Mouse (Mus musculus): ENCODE results near the gene C330007P06Rik. TPM values are rescaled to one million over a fixed set of nuclear protein-coding genes. Genes with fewer than 3 reads are reported as not detected.

C330007P06Rik gene
- polyA plus RNA-seq, 1 experiment from 2014 or later, result 26.5 TPM

DNA sequence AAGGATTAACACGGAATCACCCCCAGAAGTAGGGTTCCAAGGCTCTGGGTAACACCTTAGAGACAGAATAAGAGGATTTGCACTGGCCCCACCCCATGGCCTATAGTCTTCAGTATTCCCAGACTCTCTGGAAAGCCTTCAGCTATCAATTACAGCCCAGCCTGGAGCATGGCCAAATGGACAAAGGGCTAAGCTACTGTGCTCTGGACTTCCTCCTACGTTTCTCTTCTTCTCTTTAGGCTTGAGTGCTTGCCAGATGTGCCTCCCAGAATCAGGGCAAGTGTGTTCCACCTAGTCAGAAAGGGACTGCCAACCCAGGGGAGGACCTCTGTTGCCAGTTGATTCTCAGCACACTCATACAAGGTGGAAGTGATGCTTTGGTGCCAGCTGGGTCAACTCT is 48.9 kb downstream of the C330007P06Rik start:
- Histone ChIP-seq H3K9me3 (no peaks in the 10 kb centered on the region), H3K4me3 (no peak overlapping the region), H3K36me3 (no peaks in the 10 kb centered on the region), H3K4me1 (no peaks in the 10 kb centered on the region), H3K27ac (no peak overlapping the region), H3K27me3 (ENCODE audit: insufficient read depth, poor library complexity, severe bottlenecking) (no peaks in the 10 kb centered on the region)
- DNase-seq (ENCODE audit: low spot score), result no peak
- WGBS, result 55% methylated on average over 2 of the region's 2 CpGs

DNA sequence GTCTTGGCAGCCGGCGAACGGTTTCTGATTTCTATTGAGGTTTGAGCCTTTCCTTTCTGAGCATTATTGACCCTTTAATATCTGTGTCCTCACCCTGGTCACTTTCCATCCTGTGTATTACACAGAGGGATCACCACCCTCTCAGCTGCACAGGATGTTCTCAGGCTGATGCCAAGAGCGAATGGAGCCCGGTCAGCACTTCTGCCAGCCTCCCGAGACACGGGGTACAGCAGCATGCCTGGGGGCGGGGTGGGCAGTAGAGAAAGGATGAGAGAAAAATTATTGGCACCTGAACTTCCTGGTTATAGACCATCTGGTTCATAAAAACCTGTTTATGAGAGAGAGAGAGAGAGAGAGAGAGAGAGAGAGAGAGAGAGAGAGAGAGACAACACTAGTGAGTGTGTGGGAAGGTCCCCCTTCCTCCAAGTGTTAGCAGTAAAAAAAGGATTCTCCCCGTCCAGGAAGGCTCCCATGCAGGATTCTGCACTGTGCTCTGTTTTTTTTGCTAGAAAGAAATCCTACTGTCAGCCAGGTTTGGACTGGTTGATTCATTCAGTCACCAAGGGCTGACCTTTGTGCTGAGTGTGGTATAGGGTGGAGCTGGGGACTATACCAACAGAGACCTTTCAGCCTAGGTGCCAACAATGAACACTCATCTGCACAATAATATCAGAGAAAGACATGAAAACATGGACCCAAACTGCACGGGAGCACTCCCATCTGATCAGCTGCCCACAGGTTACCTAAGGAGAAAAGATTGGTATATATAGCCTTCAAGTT is 49.8 kb downstream of the C330007P06Rik start:
- 85% methylated on average over 10 of the region's 10 CpGs for WGBS
- H3K27me3 ChIP-seq (ENCODE audit: insufficient read depth, poor library complexity, severe bottlenecking), result no peaks in the 10 kb centered on the region
- no peaks in the 10 kb centered on the region for H3K36me3 ChIP-seq
- H3K4me3 ChIP-seq, result no peak overlapping the region
- DNase-seq (ENCODE audit: low spot score), result no peak
- no peaks in the 10 kb centered on the region for H3K4me1 ChIP-seq
- H3K27ac ChIP-seq, result no peak overlapping the region
- no peaks in the 10 kb centered on the region for H3K9me3 ChIP-seq

DNA sequence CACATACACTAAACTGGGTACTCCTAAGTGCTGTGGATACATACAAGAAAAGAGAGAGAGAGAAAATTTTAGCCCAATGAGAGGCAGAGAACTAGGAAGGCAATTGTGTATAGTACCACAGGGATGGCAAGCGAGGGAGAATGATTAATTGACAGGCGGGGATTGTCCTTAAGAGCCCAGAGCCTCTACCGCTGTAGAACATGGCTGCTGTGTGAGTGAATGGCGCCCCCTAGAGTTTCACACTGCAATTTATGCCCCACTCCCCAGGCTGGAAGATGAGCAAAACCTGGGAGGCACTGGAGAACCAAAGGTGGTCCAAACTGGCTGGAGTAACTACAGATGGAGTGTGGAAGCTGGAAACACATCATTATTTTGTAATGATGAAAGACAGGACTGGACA is 53.7 kb downstream of the C330007P06Rik start:
- no peaks in the 10 kb centered on the region for H3K9me3 ChIP-seq
- 17% methylated on average over 4 of the region's 4 CpGs for WGBS
- no peak for DNase-seq (ENCODE audit: low spot score)
- H3K27me3 ChIP-seq (ENCODE audit: insufficient read depth, poor library complexity, severe bottlenecking), result no peaks in the 10 kb centered on the region
- H3K4me3 ChIP-seq, result no peak overlapping the region
- no peaks in the 10 kb centered on the region for H3K36me3 ChIP-seq
- no peaks in the 10 kb centered on the region for H3K4me1 ChIP-seq
- no peak overlapping the region for H3K27ac ChIP-seq

DNA sequence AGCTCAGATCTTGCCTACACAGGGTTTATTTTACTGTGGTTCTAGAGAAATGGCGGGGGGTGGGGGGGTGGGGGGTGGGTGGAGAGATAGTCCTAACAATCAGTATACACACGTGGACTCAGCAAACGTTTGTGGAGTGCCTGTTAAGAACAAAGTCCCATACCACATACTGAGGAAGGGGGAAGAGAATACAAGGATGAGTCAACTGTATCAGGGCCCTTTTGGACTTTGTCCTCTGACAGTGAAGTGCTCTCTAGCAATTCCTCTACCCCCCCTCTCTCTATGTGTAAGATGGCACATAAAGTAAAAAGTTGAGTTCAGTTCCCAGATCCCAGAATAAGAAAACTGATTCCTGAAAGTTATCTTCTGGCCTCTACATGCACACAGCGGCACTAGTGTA is 54.3 kb downstream of the C330007P06Rik start:
- no peak for DNase-seq (ENCODE audit: low spot score)
- Histone ChIP-seq H3K36me3 (no peaks in the 10 kb centered on the region), H3K4me3 (no peak overlapping the region), H3K9me3 (no peaks in the 10 kb centered on the region), H3K27ac (no peak overlapping the region), H3K27me3 (ENCODE audit: insufficient read depth, poor library complexity, severe bottlenecking) (no peaks in the 10 kb centered on the region), H3K4me1 (no peaks in the 10 kb centered on the region)
- WGBS, result 62% methylated on average over 4 of the region's 4 CpGs

DNA sequence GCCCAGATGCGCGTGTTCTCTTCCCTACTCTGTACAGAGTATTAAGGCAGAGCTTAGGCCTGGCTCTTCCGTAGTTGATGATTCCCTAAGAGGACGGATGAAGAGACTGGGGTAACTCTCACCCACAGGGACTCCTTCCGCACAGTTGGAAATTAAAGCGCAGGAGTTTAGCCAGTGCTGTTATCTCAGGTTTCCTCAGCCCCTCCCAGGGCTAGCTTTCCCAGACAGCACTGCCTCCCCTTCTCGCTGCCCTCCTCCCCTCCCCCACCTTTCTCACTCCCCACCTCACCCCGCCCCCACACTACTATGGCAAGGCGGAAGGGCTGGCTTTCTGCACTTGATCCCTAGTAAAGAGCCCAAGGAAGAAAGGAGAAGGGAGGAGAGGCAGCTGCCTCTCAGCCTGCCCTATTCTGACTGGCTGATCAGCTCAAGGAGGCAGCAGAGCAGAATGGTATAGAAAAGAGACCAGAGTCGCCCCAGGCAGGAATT is 56.9 kb downstream of the C330007P06Rik start:
- DNase-seq (ENCODE audit: low spot score), result peak; percentile 78
- H3K27ac ChIP-seq, result peak overlapping the region; percentile 84

DNA sequence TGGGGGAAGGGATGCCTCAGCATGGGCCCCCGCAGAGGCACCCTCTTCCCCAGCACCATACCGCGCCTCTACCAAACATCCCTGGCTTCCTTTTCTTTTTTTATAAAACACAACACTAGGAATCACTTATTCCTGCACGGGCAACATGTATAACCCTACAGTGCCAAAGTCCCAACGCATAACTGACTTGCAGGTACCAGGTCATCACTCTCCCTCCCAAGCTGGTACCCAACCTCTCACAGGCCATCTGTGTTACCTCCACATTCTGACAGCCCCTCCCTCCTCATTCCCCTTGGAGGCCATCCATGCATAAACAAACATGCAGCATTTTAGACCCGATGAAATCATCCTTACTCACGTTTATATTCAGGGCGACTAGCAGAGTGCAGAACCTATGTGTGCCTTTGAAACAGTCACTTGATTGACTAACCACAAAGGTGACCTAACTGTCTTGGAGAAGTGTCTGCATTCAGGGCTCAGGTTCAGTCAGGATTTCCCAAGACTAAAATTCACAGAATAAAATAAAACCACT is 57.5 kb downstream of the C330007P06Rik start:
- no peaks in the 10 kb centered on the region for H3K9me3 ChIP-seq
- no peaks in the 10 kb centered on the region for H3K36me3 ChIP-seq
- no peaks in the 10 kb centered on the region for H3K27me3 ChIP-seq (ENCODE audit: insufficient read depth, poor library complexity, severe bottlenecking)
- 26% methylated on average over 8 of the region's 8 CpGs for WGBS
- H3K27ac ChIP-seq, result peak overlapping the region; percentile 84; the same call in 1 of the 2 replicates
- peak overlapping the region; percentile 43; the same call in 1 of the 2 replicates for H3K4me3 ChIP-seq
- DNase-seq (ENCODE audit: low spot score), result no peak
- no peaks in the 10 kb centered on the region for H3K4me1 ChIP-seq

More for the DNA sequence above, 56.9 kb downstream of the C330007P06Rik start:
- Histone ChIP-seq H3K27me3 (ENCODE audit: insufficient read depth, poor library complexity, severe bottlenecking) (no peaks in the 10 kb centered on the region), H3K4me3 (peak overlapping the region; percentile 43), H3K9me3 (no peaks in the 10 kb centered on the region), H3K4me1 (no peaks in the 10 kb centered on the region), H3K36me3 (no peaks in the 10 kb centered on the region)
- WGBS, result 8% methylated on average over 10 of the region's 10 CpGs

DNA sequence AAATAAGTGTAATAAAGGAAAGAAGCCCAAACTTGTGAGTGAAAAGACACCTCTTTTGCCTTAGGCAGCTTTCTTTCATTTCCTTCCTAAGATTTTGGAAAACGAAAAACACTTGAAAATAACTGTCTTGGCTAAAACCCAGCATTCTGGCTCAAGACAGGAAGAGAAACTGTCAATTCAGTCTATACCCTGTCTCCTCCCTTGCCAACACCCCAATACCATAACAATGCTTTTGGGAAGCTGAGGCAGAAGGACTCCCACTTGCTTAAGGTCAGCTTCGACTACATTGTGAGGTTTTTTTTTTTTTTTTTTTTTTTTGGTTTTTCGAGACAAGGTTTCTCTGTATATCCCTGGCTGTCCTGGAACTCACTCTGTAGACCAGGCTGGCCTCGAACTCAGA is 58.5 kb downstream of the C330007P06Rik start:
- no peak for DNase-seq (ENCODE audit: low spot score)
- WGBS, result 74% methylated on average over 4 of the region's 4 CpGs
- no peaks in the 10 kb centered on the region for H3K27me3 ChIP-seq (ENCODE audit: insufficient read depth, poor library complexity, severe bottlenecking)
- H3K27ac ChIP-seq, result no peak overlapping the region
- H3K4me1 ChIP-seq, result no peaks in the 10 kb centered on the region
- H3K4me3 ChIP-seq, result no peak overlapping the region
- no peaks in the 10 kb centered on the region for H3K9me3 ChIP-seq
- no peaks in the 10 kb centered on the region for H3K36me3 ChIP-seq

DNA sequence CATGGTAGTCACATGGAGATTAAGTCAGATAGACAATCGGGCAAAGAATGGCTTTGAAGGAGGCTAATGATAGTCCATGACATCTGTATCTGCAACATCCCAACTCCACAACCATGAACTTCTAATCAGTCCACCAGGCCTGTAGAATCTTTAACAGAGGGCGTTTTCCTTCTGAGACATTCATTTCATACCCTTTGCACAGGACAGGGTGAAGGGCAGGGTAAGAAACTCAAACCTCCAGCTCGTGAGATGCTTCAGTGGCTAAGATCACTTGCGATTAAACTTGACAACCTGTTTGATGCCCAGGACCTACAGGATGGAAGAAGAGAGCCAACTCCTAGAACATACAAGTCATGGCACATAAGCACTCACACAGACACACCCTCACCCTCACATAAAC is 58.9 kb downstream of the C330007P06Rik start:
- Histone ChIP-seq H3K36me3 (no peaks in the 10 kb centered on the region), H3K4me1 (no peaks in the 10 kb centered on the region), H3K27me3 (ENCODE audit: insufficient read depth, poor library complexity, severe bottlenecking) (no peaks in the 10 kb centered on the region), H3K9me3 (no peaks in the 10 kb centered on the region), H3K27ac (no peak overlapping the region), H3K4me3 (no peak overlapping the region)
- no peak for DNase-seq (ENCODE audit: low spot score)
- 74% methylated on average over 4 of the region's 4 CpGs for WGBS

DNA sequence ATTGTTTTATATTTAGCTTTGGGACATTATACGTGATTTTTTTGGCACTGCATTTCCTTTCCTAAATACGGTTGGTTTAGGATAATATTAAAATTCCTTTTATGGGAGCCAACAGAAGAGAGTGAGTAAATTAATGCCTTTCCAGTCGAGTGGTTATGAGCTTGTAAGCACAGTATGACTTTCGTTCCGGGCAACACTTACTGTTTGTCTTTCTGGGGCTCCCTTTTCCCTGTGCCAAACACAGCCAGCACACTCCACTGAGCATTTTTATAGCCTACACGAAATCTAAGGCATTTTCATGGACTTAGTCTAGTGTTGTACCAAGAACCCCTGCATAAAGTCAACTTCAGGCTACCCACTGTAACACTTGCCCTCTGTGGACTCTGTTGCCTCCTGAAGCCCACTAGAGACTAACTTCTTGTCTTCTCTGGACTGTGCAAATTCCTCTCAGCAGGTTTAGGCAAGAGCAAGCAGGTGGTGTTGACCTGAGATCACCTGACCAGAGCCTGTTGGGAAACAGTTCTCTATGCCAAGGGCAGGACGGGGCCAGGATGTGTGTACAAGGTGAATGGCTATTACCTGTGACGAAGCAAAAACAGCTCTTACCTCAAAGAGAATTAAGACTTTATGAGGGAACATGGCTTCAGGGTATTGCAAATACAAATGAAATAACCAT is 59.6 kb downstream of the C330007P06Rik start:
- no peaks in the 10 kb centered on the region for H3K4me1 ChIP-seq
- H3K36me3 ChIP-seq, result no peaks in the 10 kb centered on the region
- no peaks in the 10 kb centered on the region for H3K27me3 ChIP-seq (ENCODE audit: insufficient read depth, poor library complexity, severe bottlenecking)
- H3K9me3 ChIP-seq, result no peaks in the 10 kb centered on the region
- DNase-seq (ENCODE audit: low spot score), result no peak
- no peak overlapping the region for H3K27ac ChIP-seq
- 81% methylated on average over 8 of the region's 8 CpGs for WGBS
- H3K4me3 ChIP-seq, result no peak overlapping the region

DNA sequence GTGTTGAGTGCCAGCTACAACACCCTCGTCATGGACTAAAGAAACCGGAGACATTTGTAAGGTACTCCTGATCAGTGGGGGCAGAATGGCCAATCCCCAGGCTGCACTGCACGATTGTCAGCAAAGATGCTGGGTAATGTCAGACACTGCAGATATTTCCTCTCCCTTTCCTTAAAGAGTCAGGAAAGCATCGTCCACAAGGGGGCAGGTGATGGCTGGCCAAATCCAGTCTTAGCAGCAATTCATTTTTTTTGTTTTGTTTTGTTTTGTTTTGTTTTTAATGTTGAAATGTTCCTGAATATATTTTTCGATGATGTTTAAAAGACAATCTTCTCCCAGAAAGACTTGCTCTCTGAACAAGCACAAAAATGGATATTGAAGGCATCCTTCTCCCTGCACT is 62.5 kb downstream of the C330007P06Rik start:
- DNase-seq (ENCODE audit: low spot score), result no peak
- Histone ChIP-seq H3K4me3 (no peak overlapping the region), H3K27ac (no peak overlapping the region), H3K36me3 (no peaks in the 10 kb centered on the region), H3K27me3 (ENCODE audit: insufficient read depth, poor library complexity, severe bottlenecking) (no peaks in the 10 kb centered on the region), H3K4me1 (no peaks in the 10 kb centered on the region), H3K9me3 (no peaks in the 10 kb centered on the region)
- 35% methylated on average over 5 of the region's 5 CpGs for WGBS

DNA sequence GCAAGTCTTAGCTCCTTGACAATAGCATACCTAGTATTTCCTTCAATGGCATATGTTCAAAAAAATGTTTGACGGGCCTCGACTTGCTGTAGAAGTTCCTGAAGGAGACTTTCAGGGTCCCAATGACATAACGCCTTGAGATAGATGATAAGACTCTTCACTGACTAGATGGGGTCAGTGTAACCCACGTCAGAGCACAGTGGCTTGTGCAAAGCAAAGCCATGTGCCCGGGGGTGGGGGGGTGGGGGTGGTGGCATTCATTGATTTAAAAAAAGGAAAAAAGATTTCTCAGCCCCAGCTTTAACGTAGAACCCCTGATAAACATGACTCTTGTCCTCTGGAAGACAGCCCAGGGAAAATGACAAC is 65.6 kb downstream of the C330007P06Rik start:
- Histone ChIP-seq H3K27me3 (ENCODE audit: insufficient read depth, poor library complexity, severe bottlenecking) (no peaks in the 10 kb centered on the region), H3K4me1 (no peaks in the 10 kb centered on the region), H3K27ac (peak overlapping the region; percentile 76), H3K36me3 (no peaks in the 10 kb centered on the region), H3K9me3 (no peaks in the 10 kb centered on the region), H3K4me3 (peak overlapping the region; percentile 48)
- no peak for DNase-seq (ENCODE audit: low spot score)
- 60% methylated on average over 6 of the region's 6 CpGs for WGBS

DNA sequence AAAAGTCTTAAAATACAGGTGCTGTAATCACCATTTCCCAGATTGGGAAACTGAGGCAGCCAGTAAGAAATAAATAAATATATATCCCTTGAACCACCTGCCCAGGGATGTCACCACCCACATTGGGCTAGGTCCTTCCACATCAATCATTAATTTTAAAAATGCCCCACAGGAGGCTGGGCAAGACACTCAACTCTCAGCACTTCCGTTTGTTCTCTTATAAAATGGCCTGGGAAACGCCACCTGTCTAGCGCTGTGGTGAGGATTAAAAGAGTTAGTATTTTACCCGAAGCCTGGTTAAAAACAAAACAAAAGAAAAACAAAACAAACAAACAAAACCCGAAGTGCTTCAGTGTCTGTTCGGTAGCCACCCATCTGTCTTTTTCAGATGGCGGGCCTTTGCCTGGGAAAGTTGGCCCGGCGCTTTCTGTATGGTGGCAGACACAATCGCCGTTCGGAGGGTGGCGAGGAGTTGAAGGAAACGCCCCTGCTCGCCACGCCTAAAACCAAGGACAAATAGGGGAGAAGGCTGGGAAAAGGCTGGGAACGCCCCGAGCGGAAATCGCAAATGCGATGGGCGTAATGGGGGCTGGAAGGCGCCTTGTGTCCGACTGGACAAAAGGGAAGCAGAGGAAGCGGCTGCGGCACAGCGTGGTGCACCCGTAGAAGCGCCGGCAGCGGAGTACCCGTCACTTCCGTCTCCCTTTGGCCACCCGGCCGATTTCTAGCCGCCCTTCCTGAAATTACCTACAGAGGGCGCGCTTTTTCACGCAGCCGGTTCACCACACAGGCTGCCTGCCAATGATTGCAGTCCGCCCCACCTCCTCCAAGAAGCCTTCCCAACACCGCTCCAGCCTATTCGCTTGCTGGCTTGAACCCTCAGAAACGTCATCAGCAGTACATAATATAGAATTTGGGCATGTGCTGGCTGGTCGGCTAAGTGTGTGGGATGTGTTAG is 66.3 kb downstream of the C330007P06Rik start:
- DNase-seq (ENCODE audit: low spot score), result peak; percentile 95
- H3K9me3 ChIP-seq, result no peaks in the 10 kb centered on the region
- peak overlapping the region; percentile 48 for H3K4me3 ChIP-seq
- H3K27ac ChIP-seq, result peak overlapping the region; percentile 76
- 16% methylated on average over 45 of the region's 45 CpGs for WGBS
- no peaks in the 10 kb centered on the region for H3K36me3 ChIP-seq
- no peaks in the 10 kb centered on the region for H3K27me3 ChIP-seq (ENCODE audit: insufficient read depth, poor library complexity, severe bottlenecking)
- H3K4me1 ChIP-seq, result no peaks in the 10 kb centered on the region
